Mouse (Mus musculus) G1E (cell line): ENCODE measurements around the gene Atp1a3.
"Not testable (repeated sequence)": the region's sequence is repeated elsewhere in the genome, so short reads cannot be mapped to it uniquely, and the experiment has no call there.

Experiments
- CTCF ChIP-seq: IDR thresholded peaks from 2 replicates; pipeline ENCODE4 v1.5.1; 2012; ENCODE audit warnings: low read depth, low read length, inconsistent platforms, mixed read lengths
- POLR2AphosphoS5 ChIP-seq: IDR thresholded peaks from 2 replicates; pipeline ENCODE4 v1.6.1; 2012; ENCODE audit warnings: low read depth, low read length, inconsistent platforms; ENCODE audit not compliant: insufficient replicate concordance

GRCm38 (mm10) chr7:25044599-25044998, 38.8 kb upstream of the Atp1a3 start:
- not testable (repeated sequence) for TF ChIP-seq CTCF, POLR2AphosphoS5
